Mouse (Mus musculus) left cerebral cortex, adult 9 months (tissue): ENCODE results near the gene Casp4.

ENCODE experiments used
- DNase-seq, 2 experiments: peaks; one replicate each; pipeline ENCODE4 v3.0.0; 2022; ENCODE audit warnings: low spot score in 2 of 2

The Casp4 gene

GRCm38 (mm10) chr9:5308561-5308960 lies at the start of gene Casp4:
Gene Casp4 (plus strand): TSS chr9:5308828.
- DNase-seq = no peak

DNA sequence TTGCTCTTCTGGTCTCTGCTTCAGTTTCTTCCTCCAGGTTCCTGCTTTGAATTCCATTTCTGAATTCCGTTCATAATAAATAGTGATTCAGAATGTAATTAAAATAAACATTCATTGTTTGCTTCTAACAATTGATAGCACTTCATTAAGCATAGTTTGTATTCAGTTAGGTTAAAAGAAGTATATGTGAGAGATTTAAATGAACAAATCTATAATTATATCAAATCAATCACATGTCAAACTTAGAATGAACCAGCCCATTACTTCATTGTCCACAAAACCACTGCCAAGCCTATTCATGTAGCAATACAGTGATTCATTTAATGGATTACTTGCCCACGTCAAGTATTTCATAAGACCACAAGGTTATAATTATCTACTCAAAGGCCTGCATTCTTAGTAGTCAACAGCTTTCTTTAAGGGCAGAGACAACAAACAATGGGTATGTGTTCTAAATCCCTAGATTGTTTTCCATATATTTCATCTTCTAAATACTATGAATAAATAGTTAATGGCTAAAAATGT lies 44.6 kb upstream of the Casp4 start:
- DNase-seq = no peak

GRCm38 (mm10) chr9:5270274-5270673 lies 38.4 kb upstream of the Casp4 start:
- DNase-seq = no peak

- no peak for DNase-seq
Observed at GRCm38 (mm10) chr9:5270884-5271283, 37.7 kb upstream of the Casp4 start.

DNA sequence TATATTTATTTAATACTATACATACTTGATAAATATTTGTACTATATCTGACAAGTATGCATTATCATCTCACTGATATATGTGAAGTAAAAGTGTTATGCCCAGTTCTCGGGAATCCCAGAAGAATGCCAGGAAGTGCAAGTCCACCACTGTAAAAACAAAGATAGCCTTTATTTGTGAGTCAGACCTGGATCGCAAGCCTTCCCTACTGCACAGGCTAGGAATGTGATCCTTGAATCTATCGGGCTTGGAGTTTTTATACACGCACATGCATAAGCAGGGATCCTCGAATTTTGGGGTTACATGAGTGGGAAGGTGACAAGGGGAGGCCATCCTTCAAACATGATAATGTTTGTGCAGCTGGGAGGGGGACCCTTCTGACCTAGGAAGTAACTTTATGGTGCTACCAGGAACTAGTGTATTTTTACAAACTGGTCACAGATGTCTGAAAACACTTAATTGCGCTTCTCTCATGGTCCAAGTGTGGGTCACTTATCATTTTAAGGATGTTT lies 37.2 kb upstream of the Casp4 start:
- DNase-seq = no peak

DNA sequence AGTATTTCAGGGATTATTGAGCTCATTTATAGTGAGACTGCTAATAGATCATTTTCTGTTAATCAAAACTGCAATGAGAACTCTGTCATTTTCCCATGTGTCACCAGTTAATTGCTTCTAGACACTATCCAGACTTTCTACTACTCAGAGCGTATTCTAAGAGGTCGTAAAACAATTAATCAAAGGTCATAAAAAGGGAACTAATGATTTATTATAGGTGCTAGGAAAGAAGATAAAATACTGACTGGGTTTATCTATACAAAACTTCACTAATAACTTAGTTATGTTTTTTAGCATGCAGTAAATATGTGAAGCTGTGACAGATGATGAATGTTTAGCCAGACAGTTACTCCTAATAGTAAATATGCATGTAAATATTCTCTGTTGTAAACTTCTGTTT lies 22.6 kb upstream of the Casp4 start:
- no peak for DNase-seq

- DNase-seq = no peak
Observed at GRCm38 (mm10) chr9:5286597-5286996, 22.0 kb upstream of the Casp4 start.

DNA sequence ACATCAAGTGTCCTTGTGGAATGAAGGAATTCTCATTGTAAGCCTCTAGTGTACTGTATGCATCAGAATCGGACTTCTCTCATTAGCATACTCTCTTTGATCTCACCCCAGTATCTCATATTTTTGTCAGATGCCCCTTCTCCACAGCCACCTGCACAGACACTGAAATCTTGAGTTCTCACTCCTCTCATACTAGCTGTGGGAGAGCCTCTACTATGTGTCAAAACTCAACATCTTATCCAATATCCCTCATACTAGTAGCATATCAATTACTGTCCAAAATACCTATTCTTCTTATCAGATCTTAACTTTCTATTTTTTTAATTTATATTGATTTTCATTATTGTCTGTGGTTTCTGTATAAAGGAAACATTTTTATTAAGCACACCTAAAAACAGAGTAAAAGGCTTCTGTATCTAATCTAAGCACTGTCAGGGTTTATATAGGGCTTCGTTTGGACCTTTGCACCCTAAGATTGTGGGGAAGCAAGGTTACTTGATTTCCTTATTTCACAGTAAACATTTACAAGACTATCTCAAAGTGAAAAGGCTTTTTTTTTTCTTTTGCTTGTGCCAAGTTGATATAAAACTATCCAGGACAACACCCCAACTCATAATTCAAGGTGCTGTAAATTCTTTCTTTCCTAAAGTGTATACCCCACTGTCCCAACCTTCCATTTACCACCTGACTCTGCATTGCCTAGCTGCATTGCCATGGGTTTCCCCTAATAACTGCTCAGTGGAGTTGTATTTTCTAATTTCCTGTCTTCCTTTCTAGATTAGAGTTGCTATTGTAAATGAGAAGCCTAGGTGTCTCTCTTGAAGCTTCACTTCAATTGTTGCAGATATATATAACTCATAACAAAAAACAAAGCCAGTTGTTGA lies 12.0 kb upstream of the Casp4 start:
- no peak for DNase-seq

DNA sequence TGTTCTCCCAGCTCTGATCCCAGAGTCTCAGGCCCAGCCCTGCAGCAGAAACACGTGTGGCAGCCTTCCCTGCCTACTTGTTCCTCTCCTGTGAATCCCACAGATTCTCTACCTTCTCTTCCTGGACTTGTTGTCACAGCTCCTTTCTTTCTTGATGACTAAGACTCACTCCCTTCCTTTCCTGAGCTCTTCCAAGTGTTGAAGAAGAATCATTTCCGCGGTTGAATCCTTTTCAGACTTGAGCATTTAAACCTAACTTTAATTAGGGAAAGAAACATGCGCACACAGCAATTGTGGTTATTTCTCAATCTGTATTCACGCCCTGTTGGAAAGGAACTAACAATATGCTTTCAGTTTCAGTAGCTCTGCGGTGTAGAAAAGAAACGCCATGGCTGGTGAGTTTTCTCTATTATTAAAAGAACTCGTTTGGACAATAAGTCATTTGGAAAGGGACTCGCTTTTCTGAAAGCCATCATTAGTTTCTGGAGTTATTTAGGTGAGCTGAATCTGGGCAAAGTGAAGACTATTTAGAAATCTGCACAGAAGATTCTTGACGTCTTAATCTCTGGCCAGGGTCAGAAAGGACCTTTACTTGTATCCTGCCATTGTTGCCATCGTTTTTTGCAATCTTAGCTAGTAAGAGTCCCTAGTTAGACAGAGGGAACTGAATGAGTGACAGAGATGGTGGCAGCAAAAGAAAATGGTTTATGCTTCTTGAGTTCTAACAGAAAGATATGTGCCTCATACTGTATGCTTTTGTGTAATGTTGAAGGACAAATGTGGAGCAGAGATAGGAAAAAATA lies 10.1 kb upstream of the Casp4 start, which contains the start of gene Casp1:
Casp1 (plus strand) TSS at position 189 of the 803 bp plus-strand sequence.
- DNase-seq = peak in 1 of 2 experiments; percentile 2

GRCm38 (mm10) chr9:5299132-5299381 lies 9.6 kb upstream of the Casp4 start:
- no peak for DNase-seq

GRCm38 (mm10) chr9:5310112-5310511 lies 1.5 kb downstream of the Casp4 start:
- DNase-seq = no peak

DNA sequence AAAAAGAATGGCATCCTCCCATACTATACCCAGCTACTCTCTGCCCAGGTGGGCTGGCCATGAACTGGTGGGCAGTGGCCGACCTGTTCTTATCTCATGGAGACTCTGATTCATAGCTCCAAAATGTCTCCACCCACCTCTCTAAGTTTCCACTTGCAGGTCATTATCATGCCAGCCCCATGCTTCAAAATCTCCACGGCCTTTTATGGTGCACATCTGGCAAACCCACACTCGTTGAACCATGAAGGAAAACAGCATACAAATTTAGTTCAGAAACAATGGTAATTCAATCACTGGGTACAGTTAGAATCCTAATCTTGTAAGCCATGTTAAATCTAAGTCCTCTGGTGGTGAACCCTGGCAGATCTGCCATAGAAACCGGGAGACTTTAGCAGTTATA lies 2.8 kb downstream of the Casp4 start:
- no peak for DNase-seq

DNA sequence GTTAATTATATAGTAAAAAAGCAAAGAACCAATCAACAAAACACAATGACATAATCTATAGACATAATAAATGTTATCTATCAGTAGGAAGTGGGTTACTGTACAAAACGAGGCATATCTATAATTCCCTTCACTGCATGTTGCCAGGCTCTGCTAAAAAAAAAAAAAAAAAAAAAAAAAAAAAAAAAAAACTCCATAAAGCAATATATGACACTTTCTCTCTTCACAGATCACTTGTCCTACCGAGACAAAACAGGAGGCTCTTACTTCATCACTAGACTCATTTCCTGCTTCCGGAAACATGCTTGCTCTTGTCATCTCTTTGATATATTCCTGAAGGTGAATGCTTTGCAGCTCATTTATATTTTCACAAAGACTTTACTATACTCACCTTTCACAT lies 19.6 kb downstream of the Casp4 start:
- no peak for DNase-seq

- DNase-seq = no peak
Observed at GRCm38 (mm10) chr9:5332441-5332840, 23.8 kb downstream of the Casp4 start.

- DNase-seq = no peak
Observed at GRCm38 (mm10) chr9:5333422-5333821, 24.8 kb downstream of the Casp4 start.

- DNase-seq = no peak
Observed at GRCm38 (mm10) chr9:5343092-5343491, 34.5 kb downstream of the Casp4 start.

- DNase-seq = no peak
Observed at GRCm38 (mm10) chr9:5344090-5344489, 35.5 kb downstream of the Casp4 start.

- DNase-seq = no peak
Observed at GRCm38 (mm10) chr9:5345291-5345898, 36.8 kb downstream of the Casp4 start, which contains the start of gene Casp12. Gene Casp12 (plus strand): TSS chr9:5345430.

DNA sequence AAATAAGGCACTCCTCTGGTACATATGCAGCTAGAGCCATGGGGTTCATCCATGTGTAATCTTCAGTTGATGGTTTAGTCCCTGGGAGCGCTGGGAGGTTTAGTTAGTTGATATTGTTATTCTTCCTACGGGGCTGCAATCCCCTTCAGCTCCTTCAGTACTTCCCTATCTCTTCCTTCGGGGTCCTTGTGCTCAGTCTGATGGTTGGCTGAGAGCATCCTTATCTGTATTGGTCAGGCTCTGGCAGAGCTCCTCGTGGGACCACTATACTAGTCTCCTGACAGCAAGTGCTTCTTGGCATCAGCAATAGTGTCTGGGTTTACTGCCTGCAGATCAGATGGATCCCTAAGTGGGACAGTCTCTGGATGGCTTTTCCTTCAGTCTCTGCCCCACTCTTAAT lies 38.8 kb downstream of the Casp4 start:
- no peak for DNase-seq

GRCm38 (mm10) chr9:5353673-5354072 lies 45.0 kb downstream of the Casp4 start:
- no peak for DNase-seq

DNA sequence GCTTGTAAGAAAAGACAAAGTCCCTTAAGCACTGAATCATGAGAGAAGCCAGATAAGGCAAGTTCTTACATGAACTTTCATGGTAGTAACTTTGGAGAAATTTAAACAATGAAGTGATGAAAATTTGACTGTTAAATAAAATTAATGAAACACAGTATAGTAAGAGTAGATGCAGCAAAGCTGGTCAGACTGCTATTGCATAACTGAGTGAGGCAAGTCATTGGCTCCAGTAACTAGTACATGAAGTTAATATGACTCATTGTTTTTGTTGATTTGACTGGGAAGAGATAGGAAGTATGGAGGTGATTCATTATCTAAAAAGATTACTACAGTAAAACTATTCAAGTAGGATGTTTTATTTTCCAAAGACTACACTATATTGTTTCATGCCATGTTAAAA lies 48.2 kb downstream of the Casp4 start:
- no peak for DNase-seq
